Mouse (Mus musculus): ENCODE results near the gene Cd177.
"Not testable (repeated sequence)": the region's sequence is repeated elsewhere in the genome, so short reads cannot be mapped to it uniquely, and the experiment has no call there.

DNA sequence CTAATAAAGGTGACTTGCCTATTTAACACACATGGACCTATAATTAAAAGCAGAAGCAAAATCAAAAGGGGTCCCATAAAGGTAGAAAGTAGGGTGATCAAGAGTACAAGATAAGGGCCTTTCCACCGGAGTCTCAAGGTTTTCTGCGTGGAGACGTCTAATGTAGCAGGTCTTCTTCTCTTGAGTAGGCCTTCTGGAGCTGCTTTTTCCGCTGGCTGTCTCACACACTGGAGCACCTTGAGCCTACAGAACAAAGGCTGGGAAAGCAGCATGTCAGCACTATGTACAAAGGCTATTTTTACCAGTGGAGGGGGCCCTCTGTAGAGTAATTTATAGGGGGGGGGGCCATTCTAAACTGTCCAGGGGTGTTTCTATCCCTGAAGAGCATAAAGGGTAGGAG, 62.2 kb downstream of the Cd177 start:
- TF ChIP-seq CTCF (IDR thresholded peaks at IDR 0.05; ENCODE audit: low read depth, low read length); POLR2A (IDR thresholded peaks at IDR 0.05; ENCODE audit: extremely low read depth, insufficient read depth, low read length): not testable (repeated sequence)

Measured in liver, adult 2 months (tissue).